Mouse (Mus musculus): ENCODE data around the gene Cyp2c55. TPM values are rescaled to one million over a fixed set of nuclear protein-coding genes. Genes with fewer than 3 reads are reported as not detected.

The Cyp2c55 gene
- polyA plus RNA-seq (2017; shearing (Covaris generic)), result not detected

DNA sequence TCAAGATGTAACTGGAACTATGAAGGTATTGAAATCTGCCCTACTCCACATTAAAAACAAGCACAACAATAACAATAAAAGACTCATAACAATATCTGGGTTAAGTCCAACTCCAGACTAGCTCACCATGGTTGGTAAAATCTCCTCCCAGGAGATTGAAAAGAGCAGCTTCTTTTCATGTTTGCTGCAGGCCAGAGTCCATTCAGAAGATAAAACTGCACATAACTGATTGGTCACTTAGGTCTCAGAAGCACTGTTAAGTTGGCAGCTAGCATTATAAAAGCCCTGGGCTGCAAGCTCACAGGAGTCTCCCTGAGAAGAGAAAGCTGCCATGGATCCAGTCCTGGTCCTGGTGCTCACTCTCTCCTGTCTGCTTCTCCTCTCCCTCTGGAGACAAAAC lies at the start of gene Cyp2c55:
TSS of gene Cyp2c55 (plus strand) at position 305 of the 400 bp plus-strand sequence.

DNA sequence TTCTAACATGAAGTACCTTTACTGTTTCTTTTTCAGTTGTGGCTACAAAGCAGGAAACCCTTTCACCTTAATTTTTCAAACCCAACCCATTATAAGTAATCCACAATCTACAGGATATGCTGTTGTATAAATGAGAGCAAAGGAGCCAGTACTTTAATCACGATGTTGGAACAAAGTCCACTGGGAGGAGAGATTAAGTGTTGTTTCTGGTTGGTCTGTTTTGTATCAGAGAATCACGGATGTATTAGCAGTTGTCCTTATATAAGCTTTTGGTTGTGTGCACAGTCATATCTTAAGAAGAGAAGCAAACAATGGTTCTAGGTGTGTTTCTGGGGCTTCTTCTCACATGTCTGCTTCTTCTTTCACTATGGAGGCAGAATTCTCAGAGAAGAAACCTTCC lies 53.9 kb downstream of the Cyp2c55 start, which contains the start of gene Cyp2c65:
TSS of gene Cyp2c65 (plus strand) at position 297 of the 400 bp plus-strand sequence.

Other genes with a start within 250 kb of the Cyp2c55 start
- gene Noc3l, start 187.8 kb upstream of the Cyp2c55 start, polyA plus RNA-seq (2017; shearing (Covaris generic)), result 14.0 TPM
- 3.0 TPM for gene Tbc1d12, start 170.4 kb upstream of the Cyp2c55 start, polyA plus RNA-seq (2017; shearing (Covaris generic))
- gene Hells, start 76.1 kb upstream of the Cyp2c55 start, polyA plus RNA-seq (2017; shearing (Covaris generic)), result 12.9 TPM
- gene Cyp2c65, start 54.0 kb downstream of the Cyp2c55 start, polyA plus RNA-seq (2017; shearing (Covaris generic)), result not detected
- not detected for gene Cyp2c66, start 106.9 kb downstream of the Cyp2c55 start, polyA plus RNA-seq (2017; shearing (Covaris generic))